Mouse (Mus musculus) spleen, adult 2 months (tissue): ENCODE data around the gene Cmtm3. TPM values are rescaled to one million over a fixed set of nuclear protein-coding genes. Genes with fewer than 3 reads are reported as not detected.
"Not testable (repeated sequence)": the region's sequence is repeated elsewhere in the genome, so short reads cannot be mapped to it uniquely, and the experiment has no call there.

Source experiments
- DNase-seq, 2 experiments: peaks; one replicate each; pipeline versions ENCODE4 v3.0.0 to v3.0.0-alpha.2; 2012 to 2021; ENCODE audit warnings: low spot score in 2 of 2, low read depth in 1 of 2
- H3K27ac ChIP-seq: fragments of 200-500 bp; 2 replicates; pipeline ENCODE4 v1.5.1; 2012; ENCODE audit warnings: low read length, inconsistent platforms; ENCODE audit not compliant: insufficient read depth
- H3K27me3 ChIP-seq: fragments of 200-500 bp; 2 replicates; pipeline ENCODE4 v1.6.1; 2012; ENCODE audit warnings: mild to moderate bottlenecking, moderate library complexity, low read length, inconsistent platforms; ENCODE audit not compliant: control insufficient read depth, insufficient read depth
- H3K36me3 ChIP-seq: fragments of 200-500 bp; 2 replicates; pipeline ENCODE4 v1.6.1; 2012; ENCODE audit warnings: mild to moderate bottlenecking, low read length, inconsistent platforms; ENCODE audit not compliant: control insufficient read depth, insufficient read depth
- H3K4me1 ChIP-seq: fragments of 200-500 bp; 2 replicates; pipeline ENCODE4 v1.6.1; 2011; ENCODE audit warnings: inconsistent platforms; ENCODE audit not compliant: control insufficient read depth, insufficient read depth, insufficient read length
- H3K4me3 ChIP-seq: fragments of 200-500 bp; 2 replicates; pipeline ENCODE4 v1.5.1; 2011; ENCODE audit warnings: mild to moderate bottlenecking, inconsistent platforms; ENCODE audit not compliant: insufficient read depth, insufficient read length; ENCODE audit errors: extremely low read depth
- CTCF ChIP-seq: fragments of 200-500 bp; IDR thresholded peaks from 2 replicates; pipeline ENCODE4 v1.5.1; 2011; ENCODE audit warnings: mild to moderate bottlenecking, inconsistent platforms; ENCODE audit not compliant: insufficient read depth, insufficient read length, insufficient replicate concordance; ENCODE audit errors: extremely low read depth
- POLR2A ChIP-seq: fragments of 200-500 bp; IDR thresholded peaks from 2 replicates; pipeline ENCODE4 v1.6.1; 2011; ENCODE audit warnings: low read depth, low read length, inconsistent platforms
- WGBS: fragments of 180-500 bp; shearing (Covaris S2); methylation state at CpG from one replicate; pipeline ENCODE4 v1.1.7; 2018; 5-methylcytosine and 5-hydroxymethylcytosine counted together
- polyA plus RNA-seq: library from polyadenylated mRNA; depleted of rRNA; stranded (reverse); fragments of >200 nt; gene quantifications from 2 replicates; pipeline ENCODE4 v1.2.3, GENCODE M21; 2012; rRNA removed

The Cmtm3 gene
- 96.3 and 106 TPM in 2 replicates for polyA plus RNA-seq

GRCm38 (mm10) chr8:104339229-104339982, at the start of gene Cmtm3:
TSS of gene Cmtm3 (plus strand) at chr8:104339410.
- no peaks in the 10 kb centered on the region for H3K27me3 ChIP-seq
- H3K27ac ChIP-seq = peak within 1 kb of the TSS; percentile 58
- TF ChIP-seq CTCF (no peak), POLR2A (no peak)
- DNase-seq = no peak
- WGBS = 39% methylated on average over 17 of the region's 18 CpGs
- H3K4me3 ChIP-seq = peak within 1 kb of the TSS; percentile 74
- no peaks in the 10 kb centered on the region for H3K4me1 ChIP-seq
- H3K36me3 ChIP-seq = no peaks in the 10 kb centered on the region

- H3K4me3 ChIP-seq, H3K36me3 ChIP-seq, H3K27me3 ChIP-seq, DNase-seq, H3K4me1 ChIP-seq, H3K27ac ChIP-seq: not testable (repeated sequence)
- whole genome bisulfite sequencing = 80% methylated on average over 12 of the region's 12 CpGs
Measured at GRCm38 (mm10) chr8:104293081-104293480, 46.1 kb upstream of the Cmtm3 start, which contains the start of gene Cmtm2a. TSS of gene Cmtm2a (minus strand) at chr8:104293181.

GRCm38 (mm10) chr8:104294396-104294795, 44.8 kb upstream of the Cmtm3 start:
- H3K4me1 ChIP-seq = no peaks in the 10 kb centered on the region
- WGBS = 74% methylated on average over 1 of the region's 1 CpGs
- TF ChIP-seq POLR2A (no peak), CTCF (no peak)
- no peak overlapping the region for H3K4me3 ChIP-seq
- H3K36me3 ChIP-seq = no peaks in the 10 kb centered on the region
- H3K27me3 ChIP-seq = no peaks in the 10 kb centered on the region
- H3K27ac ChIP-seq = no peak overlapping the region
- no peak for DNase-seq

DNA sequence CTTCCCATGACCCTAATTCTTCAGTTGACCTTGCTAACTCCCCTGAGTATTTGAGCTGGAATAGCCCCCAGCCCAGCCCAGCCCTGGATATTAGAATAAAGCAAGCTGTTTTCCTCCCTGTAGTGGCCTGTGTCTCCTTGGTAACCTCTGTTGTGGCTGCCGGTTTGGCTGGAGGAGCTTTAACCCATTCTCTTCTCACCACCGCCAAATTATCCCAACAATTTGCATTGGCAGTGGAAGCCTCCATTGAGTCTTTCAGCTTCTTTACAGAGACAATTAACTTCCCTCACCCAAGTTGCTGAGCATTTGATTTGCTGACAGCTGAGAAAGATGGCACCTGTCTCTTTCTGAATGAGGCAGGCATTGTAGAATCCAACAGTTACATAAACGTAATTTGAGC, 37.6 kb upstream of the Cmtm3 start:
- H3K4me1 ChIP-seq, H3K27me3 ChIP-seq, H3K4me3 ChIP-seq, DNase-seq, H3K27ac ChIP-seq, H3K36me3 ChIP-seq: not testable (repeated sequence)
- 46% methylated on average over 3 of the region's 3 CpGs for WGBS

- H3K27ac ChIP-seq, H3K36me3 ChIP-seq, H3K4me1 ChIP-seq, H3K27me3 ChIP-seq, DNase-seq, H3K4me3 ChIP-seq: not testable (repeated sequence)
- WGBS = 94% methylated on average over 4 of the region's 4 CpGs
Measured at GRCm38 (mm10) chr8:104302536-104302935, 36.7 kb upstream of the Cmtm3 start.

GRCm38 (mm10) chr8:104304962-104305361, 34.2 kb upstream of the Cmtm3 start:
- DNase-seq = no peak
- no peak for TF ChIP-seq CTCF
- WGBS = 88% methylated on average over 11 of the region's 11 CpGs
- no peaks in the 10 kb centered on the region for H3K4me1 ChIP-seq
- H3K36me3 ChIP-seq = no peaks in the 10 kb centered on the region
- no peak overlapping the region for H3K27ac ChIP-seq
- no peaks in the 10 kb centered on the region for H3K27me3 ChIP-seq
- no peak overlapping the region for H3K4me3 ChIP-seq

GRCm38 (mm10) chr8:104308341-104308740, 30.9 kb upstream of the Cmtm3 start:
- 59% methylated on average over 6 of the region's 6 CpGs for WGBS
- not testable (repeated sequence) for H3K36me3 ChIP-seq, H3K27ac ChIP-seq

GRCm38 (mm10) chr8:104309441-104310155, 29.6 kb upstream of the Cmtm3 start, which contains the start of the genes Gm45711 and Cmtm1:
TSS of gene Gm45711 (minus strand) at chr8:104310081.
TSS of gene Cmtm1 (minus strand) at chr8:104310145.
- not testable (repeated sequence) for H3K27me3 ChIP-seq, H3K4me1 ChIP-seq, DNase-seq, H3K36me3 ChIP-seq, H3K4me3 ChIP-seq, H3K27ac ChIP-seq
- WGBS = 90% methylated on average over 36 of the region's 36 CpGs

More at GRCm38 (mm10) chr8:104308341-104308740, 30.9 kb upstream of the Cmtm3 start:
- H3K4me1 ChIP-seq, DNase-seq, H3K27me3 ChIP-seq, H3K4me3 ChIP-seq: not testable (repeated sequence)

- DNase-seq, H3K4me3 ChIP-seq, H3K27ac ChIP-seq, H3K36me3 ChIP-seq, H3K27me3 ChIP-seq, H3K4me1 ChIP-seq: not testable (repeated sequence)
- WGBS = 71% methylated on average over 3 of the region's 3 CpGs
Measured at GRCm38 (mm10) chr8:104312023-104312422, 27.2 kb upstream of the Cmtm3 start.
